Mouse (Mus musculus) spleen, adult 12 weeks (tissue): ENCODE results near the gene Tmem54.

Experiments used
- DNase-seq: peaks from one replicate; pipeline ENCODE4 v3.0.0; 2022; ENCODE audit warnings: low spot score

The Tmem54 gene

GRCm38 (mm10) chr4:129097006-129097405, 8.3 kb upstream of the Tmem54 start:
- no peak for DNase-seq

GRCm38 (mm10) chr4:129102133-129102829, 3.1 kb upstream of the Tmem54 start:
- no peak for DNase-seq

GRCm38 (mm10) chr4:129106073-129106472, 725 bp downstream of the Tmem54 start:
- DNase-seq: no peak

GRCm38 (mm10) chr4:129107348-129107899, 2.1 kb downstream of the Tmem54 start:
- DNase-seq: no peak

GRCm38 (mm10) chr4:129108624-129109023, 3.3 kb downstream of the Tmem54 start:
- DNase-seq: no peak

- DNase-seq: no peak
Observed at GRCm38 (mm10) chr4:129110804-129111203, 5.5 kb downstream of the Tmem54 start.

GRCm38 (mm10) chr4:129111350-129111749, 6.0 kb downstream of the Tmem54 start:
- no peak for DNase-seq

GRCm38 (mm10) chr4:129112231-129112630, 6.9 kb downstream of the Tmem54 start:
- DNase-seq: no peak

GRCm38 (mm10) chr4:129113083-129113988, 8.0 kb downstream of the Tmem54 start:
- DNase-seq: peak; percentile 53

GRCm38 (mm10) chr4:129116703-129117102, 11.4 kb downstream of the Tmem54 start:
- no peak for DNase-seq

- DNase-seq: no peak
Observed at GRCm38 (mm10) chr4:129117720-129118510, 12.6 kb downstream of the Tmem54 start.

- no peak for DNase-seq
Observed at GRCm38 (mm10) chr4:129119708-129120107, 14.4 kb downstream of the Tmem54 start.

GRCm38 (mm10) chr4:129120520-129121445, 15.4 kb downstream of the Tmem54 start:
- DNase-seq: peak; percentile 23

GRCm38 (mm10) chr4:129121569-129122086, 16.3 kb downstream of the Tmem54 start, which contains the start of gene Hpca:
Gene Hpca (minus strand): TSS chr4:129122036.
- no peak for DNase-seq

GRCm38 (mm10) chr4:129122107-129122506, 16.8 kb downstream of the Tmem54 start:
- no peak for DNase-seq

- DNase-seq: no peak
Observed at GRCm38 (mm10) chr4:129122719-129123118, 17.4 kb downstream of the Tmem54 start.

GRCm38 (mm10) chr4:129124652-129125146, 19.4 kb downstream of the Tmem54 start:
- no peak for DNase-seq

- DNase-seq: no peak
Observed at GRCm38 (mm10) chr4:129125736-129126451, 20.5 kb downstream of the Tmem54 start.

- DNase-seq: no peak
Observed at GRCm38 (mm10) chr4:129128582-129129338, 23.4 kb downstream of the Tmem54 start.
